Mouse (Mus musculus) midbrain, postnatal 0 days (tissue): ENCODE measurements at regions not wholly inside any gene's neighbourhood (a gene's known extent, or its start where the extent isn't known, plus 50 kb on each side); places are given as distances from the start of the nearest gene placed in this dataset.

Source experiments
- ATAC-seq: fragments of 200-750 bp; cut with Nextera tagmentation; 2 replicates; pipeline ENCODE4 v1.8.0; 2017; ENCODE audit warnings: moderate number of reproducible peaks, mild to moderate bottlenecking, moderate TSS enrichment, moderate library complexity; ENCODE audit not compliant: low FRiP score
- DNase-seq: peaks from one replicate; pipeline ENCODE4 v3.0.0-alpha.2; 2015; ENCODE audit warnings: low spot score
- H3K27ac ChIP-seq: fragments of 300-500 bp; sonication (generic); 2 replicates; pipeline ENCODE4 v1.5.1; 2014; ENCODE audit warnings: low read depth, mild to moderate bottlenecking, low read length, mixed read lengths
- H3K27me3 ChIP-seq: fragments of 300-500 bp; sonication (generic); 2 replicates; pipeline ENCODE4 v1.6.1; 2014; ENCODE audit warnings: low read length, control low read depth, mixed read lengths; ENCODE audit not compliant: insufficient read depth
- H3K36me3 ChIP-seq: fragments of 300-500 bp; sonication (generic); 2 replicates; pipeline ENCODE4 v1.6.1; 2014; ENCODE audit warnings: low read length, control low read depth, mixed read lengths; ENCODE audit not compliant: insufficient read depth
- H3K4me1 ChIP-seq: fragments of 300-500 bp; sonication (generic); 2 replicates; pipeline ENCODE4 v1.6.1; 2014; ENCODE audit warnings: mild to moderate bottlenecking, control low read depth, antibody characterized with exemption, low read length, mixed read lengths; ENCODE audit not compliant: insufficient read depth
- H3K4me2 ChIP-seq: fragments of 300-500 bp; sonication (generic); 2 replicates; pipeline ENCODE4 v1.6.1; 2014; ENCODE audit warnings: low read depth, mild to moderate bottlenecking, low read length, mixed read lengths; ENCODE audit not compliant: poor library complexity, severe bottlenecking
- H3K4me3 ChIP-seq: fragments of 300-500 bp; sonication (generic); 2 replicates; pipeline ENCODE4 v1.5.1; 2014; ENCODE audit warnings: low read depth, mild to moderate bottlenecking, low read length, moderate library complexity
- H3K9ac ChIP-seq: fragments of 300-500 bp; sonication (generic); replicated peaks from 2 replicates; pipeline ENCODE4 v1.6.1; 2014; ENCODE audit warnings: mild to moderate bottlenecking, low read length, moderate library complexity, mixed read lengths; ENCODE audit not compliant: poor library complexity, severe bottlenecking
- H3K9me3 ChIP-seq: fragments of 300-500 bp; sonication (generic); 2 replicates; pipeline ENCODE4 v1.6.1; 2016; ENCODE audit warnings: low read length, control low read depth
- CTCF ChIP-seq: IDR thresholded peaks from 2 replicates; pipeline ENCODE4 v1.5.1; 2016; ENCODE audit warnings: antibody characterized with exemption, mild to moderate bottlenecking
- whole genome bisulfite sequencing: fragments of 180-500 bp; shearing (Covaris S2); extraction: QIAGEN DNeasy Blood & Tissue Kit; methylation state at CpG from one replicate; pipeline ENCODE4 v1.1.7; 2014; 5-methylcytosine and 5-hydroxymethylcytosine counted together

DNA sequence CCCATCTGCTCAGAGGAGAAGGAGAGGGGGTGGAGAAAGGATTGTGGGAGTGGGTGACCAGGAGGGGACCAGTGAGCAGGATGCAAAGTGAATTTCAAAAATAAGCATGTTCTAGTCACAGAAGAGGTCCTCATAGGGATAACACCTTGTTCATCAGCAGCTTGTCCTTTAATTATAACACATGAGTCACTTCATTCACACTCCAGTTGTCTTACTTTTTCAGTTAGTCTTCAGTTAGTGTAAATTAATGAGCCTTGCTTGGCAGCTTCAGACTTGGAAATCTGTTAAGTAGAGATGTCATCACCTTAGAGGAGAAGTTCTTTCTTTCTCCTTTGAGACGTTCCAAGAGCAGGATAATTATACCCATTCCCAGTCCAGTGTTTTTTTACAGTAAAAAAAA is 332.3 kb downstream of the Xpnpep1 start:
- no peaks in the 10 kb centered on the region for H3K27me3 ChIP-seq
- 96% methylated on average over 1 of the region's 1 CpGs for WGBS
- no peak overlapping the region for H3K9ac ChIP-seq
- H3K4me1 ChIP-seq = no peaks in the 10 kb centered on the region
- H3K4me3 ChIP-seq = no peak overlapping the region
- H3K4me2 ChIP-seq = no peak overlapping the region
- H3K9me3 ChIP-seq = no peaks in the 10 kb centered on the region
- H3K36me3 ChIP-seq = no peaks in the 10 kb centered on the region
- ATAC-seq (no peak), DNase-seq (no peak)
- no peak overlapping the region for H3K27ac ChIP-seq
- no peak for TF ChIP-seq CTCF

DNA sequence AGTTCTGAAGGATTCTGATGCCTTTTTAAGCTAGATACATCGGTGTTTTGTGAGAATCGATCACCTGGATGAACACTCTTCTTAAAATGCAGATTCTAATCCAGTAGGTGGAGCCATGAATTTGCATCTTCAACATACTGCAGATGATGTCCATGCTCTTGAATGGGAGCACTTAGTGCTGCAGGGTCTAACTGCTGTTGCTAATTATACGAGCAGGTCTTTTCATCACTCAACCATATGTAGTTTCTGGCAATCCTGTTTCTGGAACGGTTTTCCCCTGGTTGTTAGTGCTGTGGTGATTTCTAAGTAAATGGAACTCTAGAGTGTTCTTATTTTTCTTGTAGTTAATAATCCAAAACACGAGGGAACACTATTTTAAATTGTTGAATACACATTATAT is 379.0 kb downstream of the Xpnpep1 start:
- Histone ChIP-seq H3K9me3 (no peaks in the 10 kb centered on the region), H3K9ac (no peak overlapping the region), H3K4me3 (no peak overlapping the region), H3K4me2 (no peak overlapping the region), H3K4me1 (no peaks in the 10 kb centered on the region), H3K36me3 (no peaks in the 10 kb centered on the region), H3K27ac (no peak overlapping the region), H3K27me3 (no peaks in the 10 kb centered on the region)
- ATAC-seq (no peak), DNase-seq (peak; percentile 49)
- TF ChIP-seq CTCF = peak; percentile 19; the same call in 1 of the 2 replicates
- 71% methylated on average over 5 of the region's 5 CpGs for WGBS

DNA sequence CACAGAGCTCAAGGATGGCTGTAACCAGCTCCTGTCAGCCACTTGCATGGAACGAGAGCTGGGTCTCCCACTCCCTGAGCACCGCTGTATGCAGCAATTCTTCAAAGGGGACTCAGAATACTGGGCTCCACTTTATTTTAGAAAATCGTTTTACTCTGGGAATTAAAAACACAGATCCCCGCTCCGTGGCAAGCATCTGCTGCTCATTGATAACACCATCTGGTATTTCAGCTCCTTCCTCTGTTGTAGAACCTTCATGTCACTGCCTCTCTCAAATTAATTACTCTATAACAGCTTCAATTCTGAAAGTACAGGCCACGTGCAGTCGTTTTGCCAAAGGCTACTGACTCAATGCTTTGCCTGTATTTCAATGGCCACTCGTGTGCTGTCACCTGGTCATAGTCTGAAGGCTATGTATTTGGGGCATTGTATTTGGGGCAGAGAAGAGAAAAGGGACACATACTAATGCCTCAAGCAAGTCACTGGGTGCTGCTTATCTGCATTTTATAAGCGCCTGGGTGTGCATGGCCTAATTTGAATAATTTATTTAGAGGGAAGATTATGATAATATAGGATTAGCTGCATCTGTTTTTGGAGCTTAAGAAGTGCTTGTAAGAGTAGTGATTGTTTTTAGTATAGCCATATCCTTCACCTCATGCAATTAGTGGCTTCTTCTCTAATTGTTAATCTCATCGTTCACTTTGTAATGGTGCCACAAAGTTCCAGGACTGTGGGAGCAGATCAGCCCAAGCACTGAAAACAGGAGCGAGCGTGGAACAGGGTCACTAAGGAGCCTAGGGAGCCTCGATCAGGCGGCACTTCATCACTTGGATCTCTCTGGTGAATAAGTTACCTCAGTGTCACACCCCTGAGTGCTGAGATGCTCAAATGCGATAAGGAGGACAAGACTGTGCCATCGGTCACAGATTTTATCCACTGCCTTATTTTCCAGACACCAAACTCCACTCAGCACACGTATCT is 383.3 kb downstream of the Ins1 start:
- Histone ChIP-seq H3K9ac (no peak overlapping the region), H3K36me3 (no peaks in the 10 kb centered on the region), H3K27me3 (no peaks in the 10 kb centered on the region), H3K4me3 (no peak overlapping the region), H3K4me1 (no peaks in the 10 kb centered on the region), H3K9me3 (no peaks in the 10 kb centered on the region), H3K27ac (no peak overlapping the region), H3K4me2 (no peak overlapping the region)
- peak; percentile 38; the same call in 1 of the 2 replicates for ATAC-seq
- 29% methylated on average over 17 of the region's 17 CpGs for WGBS
- DNase-seq = peak; percentile 51
- no peak for TF ChIP-seq CTCF

DNA sequence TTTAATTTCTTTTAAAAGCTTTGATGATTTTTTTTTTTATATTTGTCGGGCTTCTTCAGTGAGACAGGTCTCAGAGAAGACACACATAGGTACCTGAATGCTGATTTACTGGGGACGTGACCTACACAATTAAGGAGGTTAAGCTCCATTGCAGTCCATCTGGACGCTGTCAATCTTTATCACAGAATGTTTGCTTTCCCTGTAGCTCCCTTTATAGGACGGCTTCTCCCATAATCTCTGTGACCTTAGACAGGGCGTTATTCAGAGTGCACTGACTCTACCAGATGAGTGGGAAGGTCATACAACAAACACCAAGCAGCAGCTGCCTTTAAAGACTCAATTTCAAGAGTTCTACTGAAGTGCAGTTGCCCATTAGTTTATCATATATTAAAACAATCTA is 376.1 kb downstream of the Ins1 start:
- Histone ChIP-seq H3K9me3 (no peaks in the 10 kb centered on the region), H3K27me3 (no peaks in the 10 kb centered on the region), H3K27ac (no peak overlapping the region), H3K4me2 (no peak overlapping the region), H3K4me3 (no peak overlapping the region), H3K9ac (no peak overlapping the region), H3K36me3 (no peaks in the 10 kb centered on the region), H3K4me1 (no peaks in the 10 kb centered on the region)
- no peak for ATAC-seq
- no peak for DNase-seq
- TF ChIP-seq CTCF = no peak
- 61% methylated on average over 5 of the region's 5 CpGs for WGBS

DNA sequence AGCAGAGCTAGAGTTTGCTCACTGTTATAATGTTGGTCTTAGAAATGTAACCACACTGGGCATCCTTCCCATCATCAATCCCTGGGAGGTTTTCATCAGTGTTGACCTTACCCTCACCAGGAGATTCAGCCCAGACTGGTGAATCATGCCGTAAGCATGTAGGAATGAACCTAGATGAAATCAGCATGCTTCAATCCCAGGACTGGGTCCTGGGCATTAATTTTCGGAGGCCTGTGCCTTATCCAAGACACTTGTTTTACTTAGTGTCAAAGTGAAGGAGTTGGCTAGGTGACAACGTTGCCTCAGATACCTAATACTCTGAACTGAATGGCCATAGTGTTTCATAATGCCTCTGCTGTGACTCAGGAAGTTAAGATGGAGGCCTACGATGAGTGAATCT is 368.4 kb downstream of the Ins1 start:
- Histone ChIP-seq H3K9ac (no peak overlapping the region), H3K4me2 (no peak overlapping the region), H3K27me3 (no peaks in the 10 kb centered on the region), H3K4me1 (no peaks in the 10 kb centered on the region), H3K9me3 (no peaks in the 10 kb centered on the region), H3K4me3 (no peak overlapping the region), H3K36me3 (no peaks in the 10 kb centered on the region), H3K27ac (no peak overlapping the region)
- ATAC-seq (no peak), DNase-seq (no peak)
- 86% methylated on average over 4 of the region's 4 CpGs for WGBS
- no peak for TF ChIP-seq CTCF

DNA sequence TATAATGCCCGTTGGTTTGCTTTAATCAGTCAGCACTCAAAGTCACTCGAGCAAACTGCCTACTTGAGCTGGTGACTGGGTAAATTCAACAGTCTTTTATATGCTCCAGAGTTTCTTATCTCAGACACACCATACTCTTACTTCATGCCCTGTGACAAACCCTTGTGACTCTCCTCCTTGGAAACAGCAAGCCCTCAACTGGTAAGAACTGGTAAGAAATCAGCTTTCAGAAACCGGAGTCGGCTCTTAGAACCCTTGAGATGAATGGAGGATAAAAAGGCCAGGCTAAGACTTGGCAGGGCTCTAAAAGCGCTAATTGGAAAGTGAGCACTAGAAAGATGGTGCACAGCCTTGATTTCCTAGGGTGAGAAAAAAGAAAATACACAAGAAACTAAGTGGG is 360.2 kb downstream of the Ins1 start:
- Histone ChIP-seq H3K27me3 (no peaks in the 10 kb centered on the region), H3K4me3 (no peak overlapping the region), H3K9ac (no peak overlapping the region), H3K36me3 (no peaks in the 10 kb centered on the region), H3K9me3 (no peaks in the 10 kb centered on the region), H3K4me1 (no peaks in the 10 kb centered on the region), H3K4me2 (no peak overlapping the region), H3K27ac (no peak overlapping the region)
- DNase-seq (no peak), ATAC-seq (no peak)
- 52% methylated on average over 5 of the region's 5 CpGs for WGBS
- no peak for TF ChIP-seq CTCF
